Mouse (Mus musculus) limb, embryonic 12.5 days (tissue): ENCODE data around the gene Rad23a. TPM values are rescaled to one million over a fixed set of nuclear protein-coding genes. Genes with fewer than 3 reads are reported as not detected.

ENCODE experiments used
- ATAC-seq: fragments of 200-750 bp; cut with Nextera tagmentation; 2 replicates; pipeline ENCODE4 v1.8.0; 2017; ENCODE audit warnings: low read depth, moderate TSS enrichment; ENCODE audit not compliant: insufficient number of reproducible peaks, insufficient read depth, low FRiP score, low TSS enrichment
- H3K27ac ChIP-seq: fragments of 300-500 bp; sonication (generic); 2 replicates; pipeline ENCODE4 v1.5.1; 2016; ENCODE audit warnings: mild to moderate bottlenecking, moderate library complexity
- H3K27me3 ChIP-seq: fragments of 300-500 bp; sonication (generic); 2 replicates; pipeline ENCODE4 v1.6.1; 2016; ENCODE audit warnings: mild to moderate bottlenecking, moderate library complexity
- H3K36me3 ChIP-seq: fragments of 300-500 bp; sonication (generic); 2 replicates; pipeline ENCODE4 v1.6.1; 2016; ENCODE audit warnings: mild to moderate bottlenecking, moderate library complexity
- H3K4me1 ChIP-seq: fragments of 300-500 bp; sonication (generic); replicated peaks from 2 replicates; pipeline ENCODE4 v1.6.1; 2016
- H3K4me2 ChIP-seq: fragments of 300-500 bp; sonication (generic); 2 replicates; pipeline ENCODE4 v1.6.1; 2016; ENCODE audit warnings: mild to moderate bottlenecking, moderate library complexity
- H3K4me3 ChIP-seq: fragments of 300-500 bp; sonication (generic); replicated peaks from 2 replicates; pipeline ENCODE4 v1.5.1; 2016; ENCODE audit warnings: mild to moderate bottlenecking
- H3K9ac ChIP-seq: fragments of 300-500 bp; sonication (generic); replicated peaks from 2 replicates; pipeline ENCODE4 v1.6.1; 2016; ENCODE audit warnings: mild to moderate bottlenecking, moderate library complexity
- H3K9me3 ChIP-seq: fragments of 300-500 bp; sonication (generic); 2 replicates; pipeline ENCODE4 v1.6.1; 2016; ENCODE audit warnings: mild to moderate bottlenecking, moderate library complexity
- WGBS: fragments of 180-500 bp; shearing (Covaris S2); methylation state at CpG from one replicate; pipeline ENCODE4 v1.1.7; 2016; 5-methylcytosine and 5-hydroxymethylcytosine counted together
- polyA plus RNA-seq: library from polyadenylated mRNA; unstranded; fragments of >200 nt; fragmentation: Nextera tagmentation; extraction: Ambion mirVana; gene quantifications from 2 replicates; pipeline ENCODE4 v1.2.1, GENCODE M21; 2016

Gene Rad23a
- polyA plus RNA-seq, 1 experiment from 2014 or later, result 109 TPM

DNA sequence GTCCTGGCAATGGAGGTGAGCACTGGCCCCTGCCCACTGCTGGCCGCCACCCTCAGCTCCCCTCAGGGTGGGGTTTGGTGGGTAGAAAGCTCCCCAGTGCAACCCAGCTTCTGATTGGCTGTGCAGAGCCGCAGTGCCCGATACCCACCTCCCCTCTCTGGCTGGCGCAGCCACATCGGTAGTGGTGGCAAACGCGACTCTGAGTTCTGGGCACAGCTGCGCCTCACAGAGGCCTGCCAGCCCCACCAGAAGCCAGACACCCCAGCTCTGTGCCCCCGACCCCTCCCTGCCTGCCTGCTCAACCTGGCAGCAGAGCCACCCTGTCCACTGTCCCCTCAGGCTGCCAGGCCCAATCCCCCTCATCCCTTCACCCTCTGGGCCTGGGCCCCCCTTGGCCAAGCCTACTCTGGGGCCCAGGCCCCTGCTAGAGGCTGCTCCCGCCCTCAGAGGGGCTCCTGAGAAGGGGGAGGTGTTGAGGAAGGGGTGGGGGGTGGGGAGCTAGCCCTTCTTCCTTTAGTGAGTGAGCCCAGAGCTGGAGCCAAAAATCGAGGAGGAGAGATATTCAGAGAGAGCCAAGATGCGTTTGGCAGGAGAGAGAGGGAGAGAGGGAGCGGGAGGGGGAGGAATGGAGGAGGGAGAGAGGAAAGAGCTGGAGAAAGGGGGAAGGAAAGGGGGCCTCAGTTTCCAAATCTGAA lies 46.5 kb downstream of the Rad23a start:
- H3K9me3 ChIP-seq, result no peaks in the 10 kb centered on the region
- peaks cover 97% of the 10 kb centered on the region for H3K27me3 ChIP-seq
- peak overlapping the region; percentile 22 for H3K4me2 ChIP-seq
- H3K9ac ChIP-seq, result peak overlapping the region; percentile 47
- ATAC-seq, result no peak
- H3K36me3 ChIP-seq, result peaks cover 12% of the 10 kb centered on the region
- WGBS, result 51% methylated on average over 13 of the region's 13 CpGs
- peaks cover 49% of the 10 kb centered on the region for H3K4me1 ChIP-seq
- no peak overlapping the region for H3K27ac ChIP-seq
- 0 out of 2 replicates have a peak overlapping the region, but pooled peaks have one; percentile 7 for H3K4me3 ChIP-seq

DNA sequence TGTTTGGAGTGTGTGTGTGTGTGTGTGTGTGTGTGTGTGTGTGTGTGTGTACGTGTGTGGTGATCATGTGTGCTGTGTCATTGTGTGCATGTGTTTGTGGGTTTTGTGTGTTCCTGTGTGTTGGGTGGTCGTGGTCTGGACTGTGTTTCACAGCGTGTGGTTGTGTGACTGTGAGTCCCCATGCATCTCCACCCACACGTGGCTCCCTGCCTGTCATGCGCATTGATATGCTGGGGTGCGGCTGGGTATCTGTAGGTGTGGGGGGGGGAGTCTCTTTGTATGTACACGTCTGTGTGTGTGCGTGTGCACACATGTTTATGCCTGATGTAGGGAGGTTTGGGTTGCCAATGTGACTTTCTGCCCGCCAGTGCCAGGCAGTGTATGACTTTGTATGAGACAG lies 47.3 kb downstream of the Rad23a start:
- WGBS, result 79% methylated on average over 9 of the region's 9 CpGs
- H3K36me3 ChIP-seq, result peaks cover 12% of the 10 kb centered on the region
- no peak overlapping the region for H3K27ac ChIP-seq
- no peak overlapping the region for H3K4me3 ChIP-seq
- peaks cover 97% of the 10 kb centered on the region for H3K27me3 ChIP-seq
- no peak overlapping the region for H3K4me2 ChIP-seq
- no peak for ATAC-seq
- peaks cover 47% of the 10 kb centered on the region for H3K4me1 ChIP-seq
- H3K9ac ChIP-seq, result no peak overlapping the region
- H3K9me3 ChIP-seq, result no peaks in the 10 kb centered on the region

DNA sequence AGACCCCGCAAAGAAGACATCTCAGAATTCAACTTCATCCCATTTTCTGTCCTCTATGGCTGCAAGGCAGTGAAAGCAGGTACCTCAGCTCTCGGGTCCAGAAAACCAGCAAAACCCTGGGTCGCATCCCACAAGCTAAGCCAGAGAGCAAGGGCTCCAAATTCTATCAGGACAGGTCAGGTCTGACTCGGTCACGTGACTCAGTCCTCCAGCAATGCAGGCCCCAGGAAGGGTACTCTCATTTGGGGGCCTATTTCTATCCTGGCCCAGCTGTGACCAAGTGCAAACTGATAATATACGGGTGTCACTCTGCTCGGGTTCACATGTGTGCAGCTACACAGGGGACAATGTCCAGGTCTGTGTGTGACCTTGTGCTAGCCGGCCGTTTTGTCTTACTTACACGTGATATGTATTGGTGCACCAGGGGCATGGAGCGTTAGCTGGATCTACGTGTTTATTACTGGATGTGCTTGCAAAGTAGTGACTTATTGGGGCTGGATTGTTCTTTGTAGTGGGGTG lies 48.0 kb downstream of the Rad23a start:
- H3K4me3 ChIP-seq, result no peak overlapping the region
- peaks cover 12% of the 10 kb centered on the region for H3K36me3 ChIP-seq
- no peak overlapping the region for H3K9ac ChIP-seq
- H3K4me1 ChIP-seq, result peaks cover 47% of the 10 kb centered on the region
- 73% methylated on average over 12 of the region's 12 CpGs for WGBS
- peaks cover 97% of the 10 kb centered on the region for H3K27me3 ChIP-seq
- H3K4me2 ChIP-seq, result no peak overlapping the region
- H3K27ac ChIP-seq, result no peak overlapping the region
- no peaks in the 10 kb centered on the region for H3K9me3 ChIP-seq
- ATAC-seq, result no peak

- no peak for ATAC-seq
- Histone ChIP-seq H3K36me3 (no peaks in the 10 kb centered on the region), H3K4me3 (no peak overlapping the region), H3K27me3 (peaks cover 97% of the 10 kb centered on the region), H3K4me2 (no peak overlapping the region), H3K27ac (no peak overlapping the region), H3K9ac (no peak overlapping the region), H3K9me3 (no peaks in the 10 kb centered on the region), H3K4me1 (peaks cover 67% of the 10 kb centered on the region)
- WGBS, result 53% methylated on average over 2 of the region's 2 CpGs
These were observed 49.9 kb downstream of the Rad23a start for GRCm38 (mm10) chr8:84790537-84790936.

- Histone ChIP-seq H3K27me3 (peaks cover 98% of the 10 kb centered on the region), H3K4me2 (no peak overlapping the region), H3K9ac (no peak overlapping the region), H3K4me3 (no peak overlapping the region), H3K27ac (no peak overlapping the region), H3K4me1 (peaks cover 72% of the 10 kb centered on the region), H3K36me3 (no peaks in the 10 kb centered on the region), H3K9me3 (no peaks in the 10 kb centered on the region)
- no peak for ATAC-seq
- 74% methylated on average over 9 of the region's 9 CpGs for WGBS
These were observed 50.5 kb downstream of the Rad23a start for GRCm38 (mm10) chr8:84789855-84790486.

DNA sequence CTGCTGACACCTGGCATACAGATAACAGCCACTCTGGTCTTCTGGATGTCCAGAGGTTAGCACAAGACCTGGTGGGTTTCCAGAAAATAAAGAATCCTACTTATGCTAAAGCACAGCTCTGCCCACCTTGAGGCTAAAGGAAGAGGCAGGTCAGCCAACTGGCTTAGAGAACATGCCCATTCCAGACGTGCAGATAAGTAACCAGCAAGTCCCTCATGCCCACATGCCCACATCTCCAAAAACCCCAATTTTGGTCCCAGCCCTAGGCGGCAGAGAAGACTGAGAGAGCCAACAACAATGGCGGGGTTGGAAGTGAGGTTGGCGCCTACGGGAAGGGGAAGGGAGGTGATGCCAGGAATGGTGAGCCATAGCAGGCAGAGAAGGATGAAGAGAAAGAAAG lies 51.1 kb downstream of the Rad23a start:
- Histone ChIP-seq H3K4me3 (no peak overlapping the region), H3K27ac (no peak overlapping the region), H3K9ac (no peak overlapping the region), H3K4me1 (peaks cover 72% of the 10 kb centered on the region), H3K27me3 (peaks cover 98% of the 10 kb centered on the region), H3K36me3 (no peaks in the 10 kb centered on the region), H3K9me3 (no peaks in the 10 kb centered on the region), H3K4me2 (no peak overlapping the region)
- no peak for ATAC-seq
- 44% methylated on average over 5 of the region's 5 CpGs for WGBS

DNA sequence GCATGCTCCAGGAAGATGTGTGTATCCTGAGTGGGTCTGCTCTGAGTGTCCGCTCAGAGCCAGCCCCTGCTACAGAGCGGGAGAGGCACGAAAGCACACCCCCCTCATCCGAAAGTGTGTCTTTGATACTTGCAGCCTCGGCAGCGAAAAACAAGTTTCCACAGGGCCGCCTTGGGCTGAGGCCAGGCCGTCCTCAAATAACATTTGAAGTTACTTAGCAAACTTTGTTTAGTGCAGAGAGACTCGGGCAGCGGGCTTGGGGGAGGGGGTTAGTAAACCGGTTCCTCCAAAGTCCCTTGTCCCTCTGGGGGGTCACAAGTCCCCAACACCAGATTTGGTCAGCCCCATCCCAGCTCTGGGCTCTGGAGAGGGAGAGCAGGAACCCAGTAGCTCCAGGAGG lies 51.6 kb downstream of the Rad23a start:
- Histone ChIP-seq H3K36me3 (no peaks in the 10 kb centered on the region), H3K4me3 (no peak overlapping the region), H3K27ac (no peak overlapping the region), H3K4me2 (no peak overlapping the region), H3K9ac (no peak overlapping the region; the same call in 1 of the 2 replicates), H3K9me3 (no peaks in the 10 kb centered on the region), H3K4me1 (peaks cover 72% of the 10 kb centered on the region), H3K27me3 (peaks cover 98% of the 10 kb centered on the region)
- no peak for ATAC-seq
- 14% methylated on average over 11 of the region's 11 CpGs for WGBS

DNA sequence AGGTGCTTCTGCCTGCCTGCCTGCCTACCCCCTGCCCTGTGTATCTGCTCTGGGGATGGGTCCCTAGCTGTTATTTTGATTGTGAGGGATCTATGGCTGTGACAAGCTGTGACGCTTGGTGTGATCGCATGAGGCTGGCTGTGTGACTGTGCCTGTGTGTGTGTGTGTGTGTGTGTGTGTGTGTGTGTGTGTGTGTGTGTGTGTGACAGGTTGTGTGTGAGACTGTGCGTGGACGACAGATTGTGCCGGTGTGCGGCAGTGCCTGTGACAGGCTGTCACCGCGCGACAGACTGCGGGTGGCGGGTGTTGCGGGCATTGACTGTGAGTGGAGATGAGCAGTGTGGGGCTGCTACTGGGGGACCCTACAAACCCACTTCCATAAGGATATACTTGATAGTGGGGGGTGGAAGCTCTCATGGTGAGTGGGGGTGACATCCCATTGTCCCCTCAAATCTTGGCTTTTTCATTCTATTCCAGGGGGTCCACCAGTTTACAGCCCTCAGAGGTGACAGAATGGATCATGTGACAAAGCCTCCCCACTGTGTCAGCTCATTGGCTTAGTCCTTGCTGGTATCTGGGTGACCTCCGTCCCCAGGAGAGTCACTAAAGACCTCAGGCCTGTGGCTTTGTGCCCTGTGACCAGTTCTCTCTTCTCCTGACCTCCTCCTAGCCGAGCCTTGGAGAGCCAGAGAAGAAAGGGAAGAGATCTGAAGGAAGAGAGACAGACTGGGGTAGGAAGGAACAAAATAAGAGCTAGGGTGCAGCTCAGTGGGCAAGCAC lies 52.8 kb downstream of the Rad23a start:
- no peaks in the 10 kb centered on the region for H3K36me3 ChIP-seq
- WGBS, result 11% methylated on average over 14 of the region's 14 CpGs
- peaks cover 98% of the 10 kb centered on the region for H3K27me3 ChIP-seq
- H3K9me3 ChIP-seq, result no peaks in the 10 kb centered on the region
- no peak overlapping the region for H3K27ac ChIP-seq
- ATAC-seq, result no peak
- no peak overlapping the region for H3K4me3 ChIP-seq
- H3K4me1 ChIP-seq, result peaks cover 76% of the 10 kb centered on the region
- no peak overlapping the region for H3K9ac ChIP-seq
- no peak overlapping the region for H3K4me2 ChIP-seq

GRCm38 (mm10) chr8:84786801-84787467 lies 53.5 kb downstream of the Rad23a start:
- H3K36me3 ChIP-seq, result no peaks in the 10 kb centered on the region
- peak overlapping the region; percentile 26 for H3K4me3 ChIP-seq
- H3K9ac ChIP-seq, result 0 out of 2 replicates have a peak overlapping the region, but pooled peaks have one; percentile 54
- H3K4me2 ChIP-seq, result peak overlapping the region; percentile 45
- peaks cover 83% of the 10 kb centered on the region for H3K4me1 ChIP-seq
- H3K27ac ChIP-seq, result no peak overlapping the region
- no peaks in the 10 kb centered on the region for H3K9me3 ChIP-seq
- ATAC-seq, result no peak
- whole genome bisulfite sequencing, result 5% methylated on average over 11 of the region's 11 CpGs
- H3K27me3 ChIP-seq, result peaks cover 98% of the 10 kb centered on the region

DNA sequence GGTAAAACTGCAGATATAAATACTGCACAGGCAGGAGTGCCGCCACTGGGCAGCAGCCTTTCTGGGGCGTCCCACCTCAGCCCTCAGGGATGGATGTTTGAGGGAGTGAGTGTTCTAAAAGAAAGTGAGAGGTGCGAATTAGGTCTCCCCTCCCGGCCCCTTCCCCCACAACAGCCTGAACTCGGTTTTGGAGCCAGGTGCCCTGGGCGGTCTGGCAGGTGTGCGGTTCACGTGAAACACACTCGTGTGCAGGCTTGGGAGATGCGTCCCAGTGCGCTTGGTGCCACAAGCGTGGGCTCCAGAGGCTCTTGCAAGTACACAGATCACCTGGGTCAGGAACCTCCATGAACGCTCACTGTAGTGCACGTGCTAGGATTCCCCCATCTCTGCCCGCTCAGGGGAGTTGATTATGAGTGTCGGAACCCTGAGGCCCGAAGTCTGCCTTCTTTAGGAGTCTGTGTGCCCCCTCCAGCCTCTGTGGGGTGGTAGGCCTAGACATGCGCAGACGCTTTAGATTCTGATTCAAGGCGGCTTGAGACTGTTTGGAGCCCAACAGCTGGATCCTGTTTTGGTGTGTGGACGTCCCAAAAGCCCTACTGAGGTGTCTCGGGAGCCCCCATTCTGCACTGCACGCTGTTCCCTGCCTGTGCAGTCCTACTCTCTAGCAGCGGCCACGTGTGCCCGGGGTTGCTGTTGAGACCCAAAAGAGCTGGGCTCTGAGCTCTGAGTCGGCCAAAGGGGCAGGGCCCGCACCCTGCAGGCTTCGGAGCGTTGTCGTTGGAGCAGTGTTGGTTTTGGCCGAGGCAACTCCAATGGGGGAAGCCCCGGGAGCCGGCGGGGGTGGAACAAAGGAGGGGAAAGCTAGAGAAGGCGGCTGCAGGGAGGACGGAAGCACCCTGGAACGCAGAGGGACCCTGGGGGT lies 54.4 kb downstream of the Rad23a start:
- Histone ChIP-seq H3K4me3 (peak overlapping the region; percentile 26), H3K27ac (no peak overlapping the region), H3K4me2 (peak overlapping the region; percentile 45), H3K27me3 (peaks cover 100% of the 10 kb centered on the region), H3K4me1 (peaks cover 93% of the 10 kb centered on the region), H3K9me3 (no peaks in the 10 kb centered on the region), H3K9ac (peak overlapping the region; percentile 54; the same call in 1 of the 2 replicates), H3K36me3 (peaks cover 3% of the 10 kb centered on the region; the same call in 1 of the 2 replicates)
- 2% methylated on average over 38 of the region's 38 CpGs for WGBS
- ATAC-seq, result no peak; the same call in 1 of the 2 replicates
